21 mouse cellular contexts compared by ENCODE assay signal in genomic region chr2:68383964-68384363, GRCm38 (mm10).
A peak's percentile ranks its signal among the peaks of the same experiment; 100 is the strongest.
DNase-seq lines count a peak whose midpoint lies in the region; ATAC-seq and TF ChIP-seq lines count a peak whose summit lies in the region.
"Had no signal": no experiment of that assay in that cellular context is flagged by ENCODE, and none has a peak within 500 bp of the region (broad histone marks: within the 10 kb centered on the region; RNA-seq: fewer than 3 reads in every experiment).

No protein-coding gene starts in this region.

- 75% methylated on average over 4 of the region's 4 CpGs for WGBS in hindbrain, embryonic 10.5 days
- WGBS in hindbrain, postnatal 0 days, result 81% methylated on average over 4 of the region's 4 CpGs
- 80% methylated on average over 4 of the region's 4 CpGs for WGBS in stomach, embryonic 16.5 days

- peak overlapping the region; percentile 66; the same call in 1 of the 2 replicates for H3K27ac ChIP-seq in hindbrain, embryonic 10.5 days
- no peak overlapping the region for H3K27ac ChIP-seq in hindbrain, postnatal 0 days
- H3K27ac ChIP-seq in stomach, embryonic 16.5 days (ENCODE audit: low read length), result peak overlapping the region; percentile 90; the same call in 1 of the 2 replicates
- H3K27ac ChIP-seq: embryonic facial prominence, embryonic 13.5 days; forebrain, embryonic 12.5 days; heart, adult 2 months; hindbrain, embryonic 14.5 days had no signal

- peaks cover 17% of the 10 kb centered on the region; the same call in 1 of the 2 replicates for H3K36me3 ChIP-seq in hindbrain, embryonic 10.5 days
- H3K36me3 ChIP-seq in hindbrain, postnatal 0 days (ENCODE audit: insufficient read depth, low read length), result no peaks in the 10 kb centered on the region
- no peaks in the 10 kb centered on the region for H3K36me3 ChIP-seq in stomach, embryonic 16.5 days (ENCODE audit: control insufficient read depth, insufficient read depth, low read length)
- H3K36me3 ChIP-seq: embryonic facial prominence, embryonic 13.5 days had no signal

- DNase-seq in hindbrain, embryonic 10.5 days (ENCODE audit: low spot score), result no peak
- DNase-seq in hindbrain, postnatal 0 days (ENCODE audit: low spot score), result no peak
- DNase-seq in CD4-positive helper T cell, adult 2 months (ENCODE audit: low read depth, low spot score), result peak; percentile 21
- DNase-seq in induced T-regulatory cell, adult 2 months (ENCODE audit: low read depth), result peak; percentile 44
- DNase-seq in lung, postnatal 36 days, result no peak
- DNase-seq in spleen, postnatal 4 days (ENCODE audit: low spot score in 2 of 2), result no peak
- DNase-seq: adrenal gland, postnatal 14 days; cerebellum, adult 11-12 months; cerebellum, adult 9-10 months; cerebellum, postnatal 25 days; gastrocnemius, postnatal 10 days; heart, adult 2 months; heart, postnatal 36 days had no signal

- H3K4me1 ChIP-seq in hindbrain, embryonic 10.5 days (replicated peaks), result peaks cover 86% of the 10 kb centered on the region
- H3K4me1 ChIP-seq in hindbrain, postnatal 0 days (ENCODE audit: insufficient read depth, low read length), result no peaks in the 10 kb centered on the region
- peaks cover 27% of the 10 kb centered on the region for H3K4me1 ChIP-seq in stomach, embryonic 16.5 days (ENCODE audit: control insufficient read depth, insufficient read depth, low read length)

- ATAC-seq in hindbrain, postnatal 0 days, result no peak
- no peak for ATAC-seq in stomach, embryonic 16.5 days (ENCODE audit: insufficient read depth, low FRiP score)
- ATAC-seq: forebrain, embryonic 16.5 days; Patski had no signal

- no peaks in the 10 kb centered on the region for H3K27me3 ChIP-seq in hindbrain, embryonic 10.5 days (ENCODE audit: insufficient read depth, poor library complexity, severe bottlenecking)
- no peaks in the 10 kb centered on the region for H3K27me3 ChIP-seq in hindbrain, postnatal 0 days (ENCODE audit: insufficient read depth, low read length)
- H3K27me3 ChIP-seq in stomach, embryonic 16.5 days (ENCODE audit: control insufficient read depth, insufficient read depth, low read length), result no peaks in the 10 kb centered on the region
- H3K27me3 ChIP-seq: CH12.LX; embryonic facial prominence, embryonic 13.5 days; forebrain, embryonic 12.5 days; heart, embryonic 12.5 days; Patski had no signal

- H3K4me2 ChIP-seq in hindbrain, postnatal 0 days (ENCODE audit: low read depth, low read length), result no peak overlapping the region
- H3K4me2 ChIP-seq in stomach, embryonic 16.5 days (ENCODE audit: low read depth, low read length), result no peak overlapping the region
- H3K4me2 ChIP-seq: embryonic facial prominence, embryonic 13.5 days; forebrain, embryonic 12.5 days; heart, embryonic 12.5 days; hindbrain, embryonic 14.5 days had no signal

- H3K4me3 ChIP-seq in hindbrain, embryonic 10.5 days, result no peak overlapping the region
- H3K4me3 ChIP-seq in hindbrain, postnatal 0 days (ENCODE audit: low read length), result no peak overlapping the region
- H3K4me3 ChIP-seq in stomach, embryonic 16.5 days (replicated peaks; ENCODE audit: low read length), result no peak overlapping the region
- H3K4me3 ChIP-seq: embryonic facial prominence, embryonic 13.5 days; forebrain, embryonic 12.5 days; heart, adult 2 months; heart, embryonic 12.5 days had no signal

- no peaks in the 10 kb centered on the region for H3K9me3 ChIP-seq in hindbrain, embryonic 10.5 days
- H3K9me3 ChIP-seq in hindbrain, postnatal 0 days (ENCODE audit: low read length), result no peaks in the 10 kb centered on the region
- no peaks in the 10 kb centered on the region for H3K9me3 ChIP-seq in stomach, embryonic 16.5 days (replicated peaks; ENCODE audit: control insufficient read depth, low read length)
- H3K9me3 ChIP-seq: embryonic facial prominence, embryonic 13.5 days; forebrain, embryonic 12.5 days; heart, embryonic 12.5 days had no signal

- TF ChIP-seq CTCF in hindbrain, postnatal 0 days (IDR thresholded peaks at IDR 0.05; ENCODE audit: low read depth), result no peak

- no peak overlapping the region for H3K9ac ChIP-seq in hindbrain, postnatal 0 days (replicated peaks; ENCODE audit: low read length)
- H3K9ac ChIP-seq in stomach, embryonic 16.5 days (ENCODE audit: low read length), result no peak overlapping the region
- H3K9ac ChIP-seq: embryonic facial prominence, embryonic 13.5 days; forebrain, embryonic 12.5 days; heart, embryonic 12.5 days; hindbrain, embryonic 14.5 days had no signal

Comparison
In these comparisons a context has a peak if more than half of its experiments do, and no peak if none do; other contexts are left out.
1. DNase-seq: peak in CD4-positive helper T cell, adult 2 months (single experiment) and induced T-regulatory cell, adult 2 months (single experiment); none in hindbrain, embryonic 10.5 days (single experiment), hindbrain, postnatal 0 days (single experiment), lung, postnatal 36 days (single experiment) and spleen, postnatal 4 days (0 of 2).